Mouse (Mus musculus) embryonic fibroblast, embryonic 13.5 days (primary cell): Measurements from ENCODE around the gene Kcnj6.

Experiments
- CTCF ChIP-seq: IDR thresholded peaks from 2 replicates; pipeline ENCODE4 v1.5.1; 2011; ENCODE audit warnings: mild to moderate bottlenecking, control low read depth, low read length, moderate library complexity, borderline replicate concordance; ENCODE audit not compliant: insufficient read depth
- POLR2A ChIP-seq: IDR thresholded peaks from 2 replicates; pipeline ENCODE4 v1.6.1; 2011; ENCODE audit warnings: low read depth, mild to moderate bottlenecking, control low read depth, low read length, moderate library complexity

DNA sequence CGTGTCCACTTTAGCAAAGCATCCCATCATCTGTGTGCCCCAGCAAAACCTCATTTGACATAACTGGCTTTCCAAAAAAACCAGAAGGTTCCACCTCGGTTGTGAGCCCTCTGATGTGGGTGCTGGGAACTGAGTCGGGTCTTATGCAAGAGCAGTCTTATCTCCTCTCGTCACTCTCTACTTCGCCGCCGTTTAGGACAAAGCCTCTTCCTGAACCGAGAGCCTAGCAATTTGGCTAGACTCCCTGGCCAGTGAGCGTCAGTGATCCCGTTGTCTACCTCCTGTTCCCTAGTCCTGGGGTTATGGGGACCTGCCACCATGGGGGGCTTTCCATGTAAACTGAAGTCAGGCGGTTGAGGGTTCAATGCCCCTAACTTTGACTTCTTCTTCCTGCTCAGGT lies 280.4 kb downstream of the Kcnj6 start:
- TF ChIP-seq CTCF (no peak), POLR2A (no peak)
